Mouse (Mus musculus): ENCODE measurements at regions not wholly inside any gene's neighbourhood (a gene's known extent, or its start where the extent isn't known, plus 50 kb on each side); places are given as distances from the start of the nearest gene placed in this dataset.

GRCm38 (mm10) chr16:84100444-84100843 lies 414.5 kb upstream of the A730009L09Rik start:
- Histone ChIP-seq H3K9ac (ENCODE audit: low read depth, low read length) (no peak overlapping the region), H3K4me3 (ENCODE audit: low read depth, low read length) (no peak overlapping the region), H3K36me3 (ENCODE audit: control insufficient read depth, insufficient read depth) (no peaks in the 10 kb centered on the region), H3K9me3 (ENCODE audit: control insufficient read depth) (no peaks in the 10 kb centered on the region), H3K27me3 (replicated peaks; ENCODE audit: control insufficient read depth, insufficient read depth, low read length) (no peaks in the 10 kb centered on the region), H3K27ac (ENCODE audit: low read depth, low read length) (no peak overlapping the region), H3K4me2 (replicated peaks; ENCODE audit: low read depth) (no peak overlapping the region), H3K4me1 (replicated peaks; ENCODE audit: control insufficient read depth, insufficient read depth, low read length) (no peaks in the 10 kb centered on the region)
- WGBS, result 63% methylated on average over 1 of the region's 1 CpGs
- TF ChIP-seq CTCF (IDR thresholded peaks at IDR 0.05; ENCODE audit: low read depth), result no peak
- no peak for ATAC-seq

GRCm38 (mm10) chr16:84111610-84112009 lies 403.3 kb upstream of the A730009L09Rik start:
- no peaks in the 10 kb centered on the region for H3K36me3 ChIP-seq (ENCODE audit: control insufficient read depth, insufficient read depth)
- no peak overlapping the region for H3K27ac ChIP-seq (ENCODE audit: low read depth, low read length)
- TF ChIP-seq CTCF (IDR thresholded peaks at IDR 0.05; ENCODE audit: low read depth), result no peak
- ATAC-seq, result no peak
- WGBS, result 75% methylated on average over 5 of the region's 5 CpGs
- H3K27me3 ChIP-seq (replicated peaks; ENCODE audit: control insufficient read depth, insufficient read depth, low read length), result no peaks in the 10 kb centered on the region
- H3K4me1 ChIP-seq (replicated peaks; ENCODE audit: control insufficient read depth, insufficient read depth, low read length), result no peaks in the 10 kb centered on the region
- H3K9me3 ChIP-seq (ENCODE audit: control insufficient read depth), result no peaks in the 10 kb centered on the region
- no peak overlapping the region for H3K4me2 ChIP-seq (replicated peaks; ENCODE audit: low read depth)
- no peak overlapping the region for H3K4me3 ChIP-seq (ENCODE audit: low read depth, low read length)
- H3K9ac ChIP-seq (ENCODE audit: low read depth, low read length), result no peak overlapping the region

- no peak for ATAC-seq
- no peaks in the 10 kb centered on the region for H3K9me3 ChIP-seq (ENCODE audit: control insufficient read depth)
- no peak overlapping the region for H3K27ac ChIP-seq (ENCODE audit: low read depth, low read length)
- TF ChIP-seq CTCF (IDR thresholded peaks at IDR 0.05; ENCODE audit: low read depth), result no peak
- WGBS, result 82% methylated on average over 3 of the region's 3 CpGs
- H3K36me3 ChIP-seq (ENCODE audit: control insufficient read depth, insufficient read depth), result no peaks in the 10 kb centered on the region
- H3K27me3 ChIP-seq (replicated peaks; ENCODE audit: control insufficient read depth, insufficient read depth, low read length), result no peaks in the 10 kb centered on the region
- no peak overlapping the region for H3K9ac ChIP-seq (ENCODE audit: low read depth, low read length)
- H3K4me1 ChIP-seq (replicated peaks; ENCODE audit: control insufficient read depth, insufficient read depth, low read length), result no peaks in the 10 kb centered on the region
- no peak overlapping the region for H3K4me3 ChIP-seq (ENCODE audit: low read depth, low read length)
- no peak overlapping the region for H3K4me2 ChIP-seq (replicated peaks; ENCODE audit: low read depth)
Measured at GRCm38 (mm10) chr16:84117556-84117955, 397.4 kb upstream of the A730009L09Rik start.

- H3K4me1 ChIP-seq (replicated peaks; ENCODE audit: control insufficient read depth, insufficient read depth, low read length), result no peaks in the 10 kb centered on the region
- no peak overlapping the region for H3K9ac ChIP-seq (ENCODE audit: low read depth, low read length)
- H3K36me3 ChIP-seq (ENCODE audit: control insufficient read depth, insufficient read depth), result no peaks in the 10 kb centered on the region
- ATAC-seq, result no peak
- 62% methylated on average over 4 of the region's 4 CpGs for WGBS
- H3K4me3 ChIP-seq (ENCODE audit: low read depth, low read length), result no peak overlapping the region
- H3K4me2 ChIP-seq (replicated peaks; ENCODE audit: low read depth), result no peak overlapping the region
- H3K27ac ChIP-seq (ENCODE audit: low read depth, low read length), result no peak overlapping the region
- no peaks in the 10 kb centered on the region for H3K27me3 ChIP-seq (replicated peaks; ENCODE audit: control insufficient read depth, insufficient read depth, low read length)
- TF ChIP-seq CTCF (IDR thresholded peaks at IDR 0.05; ENCODE audit: low read depth), result peak; percentile 49
- no peaks in the 10 kb centered on the region for H3K9me3 ChIP-seq (ENCODE audit: control insufficient read depth)
Measured at GRCm38 (mm10) chr16:84135651-84136200, 379.2 kb upstream of the A730009L09Rik start.

- Histone ChIP-seq H3K36me3 (ENCODE audit: control insufficient read depth, insufficient read depth) (no peaks in the 10 kb centered on the region), H3K9ac (ENCODE audit: low read depth, low read length) (no peak overlapping the region), H3K27ac (ENCODE audit: low read depth, low read length) (no peak overlapping the region), H3K9me3 (ENCODE audit: control insufficient read depth) (no peaks in the 10 kb centered on the region), H3K4me2 (replicated peaks; ENCODE audit: low read depth) (no peak overlapping the region), H3K27me3 (replicated peaks; ENCODE audit: control insufficient read depth, insufficient read depth, low read length) (no peaks in the 10 kb centered on the region), H3K4me3 (ENCODE audit: low read depth, low read length) (no peak overlapping the region), H3K4me1 (replicated peaks; ENCODE audit: control insufficient read depth, insufficient read depth, low read length) (no peaks in the 10 kb centered on the region)
- 84% methylated on average over 3 of the region's 3 CpGs for WGBS
- ATAC-seq, result no peak
- TF ChIP-seq CTCF (IDR thresholded peaks at IDR 0.05; ENCODE audit: low read depth), result no peak
Measured at GRCm38 (mm10) chr16:84151872-84152271, 363.0 kb upstream of the A730009L09Rik start.

GRCm38 (mm10) chr16:84172080-84172479 lies 342.8 kb upstream of the A730009L09Rik start:
- no peak overlapping the region for H3K4me3 ChIP-seq (ENCODE audit: low read depth, low read length)
- H3K9me3 ChIP-seq (ENCODE audit: control insufficient read depth), result no peaks in the 10 kb centered on the region
- no peak overlapping the region for H3K4me2 ChIP-seq (replicated peaks; ENCODE audit: low read depth)
- no peak overlapping the region for H3K9ac ChIP-seq (ENCODE audit: low read depth, low read length)
- no peaks in the 10 kb centered on the region for H3K4me1 ChIP-seq (replicated peaks; ENCODE audit: control insufficient read depth, insufficient read depth, low read length)
- ATAC-seq, result no peak
- 78% methylated on average over 1 of the region's 1 CpGs for WGBS
- TF ChIP-seq CTCF (IDR thresholded peaks at IDR 0.05; ENCODE audit: low read depth), result no peak
- H3K27ac ChIP-seq (ENCODE audit: low read depth, low read length), result no peak overlapping the region
- H3K36me3 ChIP-seq (ENCODE audit: control insufficient read depth, insufficient read depth), result no peaks in the 10 kb centered on the region
- no peaks in the 10 kb centered on the region for H3K27me3 ChIP-seq (replicated peaks; ENCODE audit: control insufficient read depth, insufficient read depth, low read length)
